Mouse (Mus musculus) cerebellum, adult 11-12 months (tissue): ENCODE measurements at regions not wholly inside any gene's neighbourhood (a gene's known extent, or its start where the extent isn't known, plus 50 kb on each side); places are given as distances from the start of the nearest gene placed in this dataset.

Source experiments
- DNase-seq: peaks from one replicate; pipeline ENCODE4 v3.0.0; 2022

DNA sequence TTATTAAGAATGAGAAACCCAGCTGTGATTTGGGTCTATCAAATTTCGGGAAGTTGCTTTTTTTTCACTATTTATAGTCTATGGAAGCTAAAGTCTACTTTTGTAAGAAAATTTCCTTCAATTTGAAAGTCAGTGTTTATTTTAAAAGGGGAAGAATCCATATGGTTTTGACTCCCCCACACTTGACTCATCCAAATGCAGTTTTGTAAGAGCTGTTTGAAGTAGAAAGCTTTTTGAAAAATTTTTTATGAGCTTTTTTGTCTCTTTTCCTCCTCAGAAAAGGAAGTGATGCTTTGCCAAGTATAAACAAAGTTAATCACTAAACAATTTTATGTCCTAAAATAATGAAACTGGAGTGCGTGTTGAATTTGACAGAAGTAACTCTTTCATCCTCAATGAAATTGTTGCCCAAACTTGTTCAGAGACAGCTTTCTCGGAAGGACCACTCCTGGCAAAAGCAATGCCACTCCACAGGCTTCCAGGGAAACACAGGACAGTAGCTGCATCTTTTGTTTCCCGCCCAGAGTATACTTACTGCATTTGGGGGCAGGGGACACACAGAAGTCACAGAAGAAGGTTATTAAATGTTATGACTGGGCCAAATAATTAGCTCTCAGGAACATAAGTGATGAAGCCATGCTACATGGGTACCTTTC, 196.4 kb upstream of the Dcn start:
- no peak for DNase-seq

DNA sequence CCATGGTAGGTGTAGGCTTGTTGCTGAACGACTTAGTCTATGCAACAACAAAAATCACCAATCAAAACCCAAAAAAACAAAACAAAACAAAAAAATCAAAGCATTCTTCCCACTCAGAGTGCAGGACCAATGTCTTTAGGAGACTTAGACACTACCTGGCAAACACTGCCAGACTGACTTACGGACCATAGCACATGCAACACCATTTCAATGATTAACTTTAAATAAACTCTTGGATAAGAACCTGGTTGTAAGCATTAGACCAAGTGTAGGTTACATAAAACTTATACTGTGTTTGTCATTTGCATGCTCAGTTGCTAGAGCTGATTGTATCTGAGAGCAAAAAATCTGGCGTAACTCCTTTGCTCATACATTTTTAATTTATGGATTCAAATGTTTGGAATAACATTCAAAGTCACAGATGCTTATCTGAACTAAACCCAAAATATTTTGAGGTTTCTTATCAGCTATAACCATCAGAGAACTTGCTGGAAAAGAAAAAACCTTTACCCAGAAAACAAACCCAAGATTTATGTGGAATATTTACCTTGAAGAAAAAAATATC, 174.5 kb upstream of the Dcn start:
- DNase-seq: no peak

DNA sequence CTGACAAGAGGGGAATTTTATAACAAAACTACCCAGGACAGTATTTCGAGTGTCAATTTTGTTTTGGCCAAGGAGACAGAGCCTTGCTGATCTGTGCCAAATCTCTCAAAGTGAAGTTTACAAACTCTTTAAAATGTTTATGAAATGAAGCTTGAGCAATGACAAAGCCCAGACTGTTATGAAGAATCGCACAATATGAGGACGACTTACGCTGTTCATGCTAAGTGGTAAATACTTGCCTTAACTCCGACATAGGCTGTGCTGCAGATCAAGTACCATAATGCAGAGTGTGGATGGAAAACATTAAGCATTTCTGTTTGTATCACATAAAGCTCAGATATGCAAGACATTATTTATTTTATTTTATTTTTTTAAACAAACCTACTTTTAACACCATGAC, 169.8 kb upstream of the Dcn start:
- no peak for DNase-seq

DNA sequence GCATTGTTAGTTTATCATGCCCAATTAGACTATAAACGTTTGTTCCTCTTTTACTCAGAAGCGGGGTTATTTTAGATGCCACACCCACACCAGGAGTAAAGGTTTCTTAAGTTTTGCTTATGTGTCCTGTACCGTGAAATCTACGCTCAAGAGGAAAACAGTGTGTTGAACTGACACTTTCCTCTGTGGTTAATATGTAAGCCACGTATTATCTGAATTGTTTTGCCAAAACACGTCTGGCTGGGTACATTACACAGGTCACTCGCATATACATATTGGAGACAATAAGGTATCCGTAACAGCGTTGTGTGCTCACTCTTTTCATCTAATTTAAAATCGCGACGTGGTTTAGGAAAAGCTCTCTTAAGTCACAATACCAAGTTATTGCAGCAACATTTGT, 166.9 kb upstream of the Dcn start:
- DNase-seq: no peak

DNA sequence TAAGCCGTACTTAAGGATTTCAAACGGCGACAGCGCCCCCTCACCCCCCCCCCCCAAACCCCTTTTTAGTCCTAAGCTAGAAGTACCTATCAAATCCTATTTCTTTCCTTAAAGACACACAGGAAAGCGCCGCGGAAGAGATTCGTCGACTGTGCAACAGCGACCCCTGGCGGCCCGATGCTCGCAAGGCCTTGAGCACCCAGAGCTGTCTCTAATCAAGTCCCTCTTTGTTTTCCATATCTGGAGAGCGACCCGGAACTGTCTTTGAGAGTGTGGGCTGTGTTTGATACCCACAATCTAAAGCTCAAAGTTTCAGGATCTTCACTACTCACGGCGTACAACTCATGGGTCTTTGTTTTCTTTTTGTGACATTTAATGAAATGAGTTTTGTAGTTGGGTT, 166.4 kb upstream of the Dcn start:
- DNase-seq: peak; percentile 94

DNA sequence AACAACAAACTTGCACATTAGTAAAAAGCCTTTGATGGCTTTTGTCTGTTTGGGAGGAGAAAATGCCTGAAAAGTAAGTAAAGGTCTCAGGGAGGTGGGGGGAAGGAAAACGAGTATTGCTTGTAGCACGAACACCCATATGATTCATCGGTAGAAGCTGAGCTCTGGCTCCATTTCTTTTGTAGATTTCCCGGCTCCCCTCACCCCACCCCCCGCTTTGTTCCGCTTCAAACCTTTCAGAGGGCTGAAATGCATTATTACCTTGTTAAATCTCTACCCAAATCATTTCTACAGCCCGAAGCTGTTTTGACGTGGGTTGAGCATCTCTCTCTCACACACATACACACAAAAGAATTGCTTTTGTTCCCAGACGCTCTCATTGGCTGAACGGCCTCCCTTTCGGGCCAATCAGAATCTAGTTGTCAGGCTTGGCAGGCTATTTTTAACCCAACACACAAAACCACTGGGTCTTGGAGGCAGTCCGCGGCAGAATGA, 166.0 kb upstream of the Dcn start:
- peak; percentile 95 for DNase-seq

DNA sequence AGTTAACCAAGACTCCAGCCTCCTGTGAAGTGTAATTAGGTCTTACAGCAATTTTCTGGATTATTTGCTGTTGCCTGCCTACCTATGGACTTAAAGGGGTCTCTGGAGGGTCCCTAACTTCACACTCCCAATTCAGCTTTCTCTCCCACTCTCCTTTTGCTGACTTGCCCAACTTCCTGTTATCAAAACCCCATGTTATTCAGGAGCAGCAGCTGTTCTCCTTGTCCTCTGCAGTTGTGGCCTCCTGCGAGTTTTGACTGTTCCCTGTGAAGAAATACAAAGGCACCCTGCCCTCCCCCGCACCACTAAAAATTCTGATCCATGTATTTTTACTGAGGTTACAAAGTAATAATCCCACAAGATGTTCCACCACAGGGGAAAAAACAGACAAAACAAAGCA, 146.8 kb upstream of the Dcn start:
- DNase-seq: no peak

DNA sequence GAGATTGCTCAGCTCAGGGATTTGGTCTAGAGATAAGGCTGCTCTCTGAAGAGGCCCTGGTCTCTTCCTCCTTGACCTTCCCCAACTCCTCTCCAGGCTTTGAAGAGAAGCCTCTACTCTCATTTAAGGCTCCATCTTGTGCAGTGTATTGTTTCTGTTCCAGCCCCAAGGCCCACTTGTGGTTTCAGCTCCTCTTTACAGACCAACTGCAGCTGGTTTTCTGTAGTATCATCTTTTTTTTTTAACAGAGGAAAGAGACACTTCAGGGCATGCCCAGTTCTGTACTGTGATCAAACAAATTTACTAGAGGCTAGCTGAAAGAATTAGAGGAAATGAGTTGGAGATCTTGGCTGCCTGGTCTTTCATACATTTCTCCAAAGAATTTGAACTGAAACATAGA, 145.4 kb upstream of the Dcn start:
- DNase-seq: no peak

DNA sequence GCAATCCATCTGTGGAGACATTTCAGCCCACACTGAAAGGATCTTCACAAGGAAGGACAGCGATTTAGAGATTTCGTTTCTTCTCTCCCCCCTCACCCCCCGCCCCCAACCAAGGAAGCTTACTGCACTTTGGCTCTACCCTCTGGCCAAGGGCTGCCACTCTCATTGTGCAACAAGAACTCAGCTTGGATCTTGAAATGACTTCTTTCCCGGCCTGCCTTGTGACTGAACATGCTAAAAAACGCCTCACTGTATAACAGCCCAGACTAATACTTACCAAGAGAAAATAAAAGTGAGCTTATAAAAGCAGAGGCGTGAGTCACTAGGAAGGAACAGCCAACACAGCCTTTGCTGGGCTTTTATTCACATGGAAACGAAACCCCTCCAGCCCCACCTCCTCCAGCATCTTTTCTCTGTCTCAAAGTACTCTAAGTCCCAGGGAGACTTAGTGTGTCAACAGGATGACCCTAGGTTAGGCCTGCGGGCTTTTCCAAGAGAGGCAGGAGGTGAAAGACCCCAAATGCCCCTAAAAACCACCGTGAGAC, 144.7 kb upstream of the Dcn start:
- DNase-seq: no peak

DNA sequence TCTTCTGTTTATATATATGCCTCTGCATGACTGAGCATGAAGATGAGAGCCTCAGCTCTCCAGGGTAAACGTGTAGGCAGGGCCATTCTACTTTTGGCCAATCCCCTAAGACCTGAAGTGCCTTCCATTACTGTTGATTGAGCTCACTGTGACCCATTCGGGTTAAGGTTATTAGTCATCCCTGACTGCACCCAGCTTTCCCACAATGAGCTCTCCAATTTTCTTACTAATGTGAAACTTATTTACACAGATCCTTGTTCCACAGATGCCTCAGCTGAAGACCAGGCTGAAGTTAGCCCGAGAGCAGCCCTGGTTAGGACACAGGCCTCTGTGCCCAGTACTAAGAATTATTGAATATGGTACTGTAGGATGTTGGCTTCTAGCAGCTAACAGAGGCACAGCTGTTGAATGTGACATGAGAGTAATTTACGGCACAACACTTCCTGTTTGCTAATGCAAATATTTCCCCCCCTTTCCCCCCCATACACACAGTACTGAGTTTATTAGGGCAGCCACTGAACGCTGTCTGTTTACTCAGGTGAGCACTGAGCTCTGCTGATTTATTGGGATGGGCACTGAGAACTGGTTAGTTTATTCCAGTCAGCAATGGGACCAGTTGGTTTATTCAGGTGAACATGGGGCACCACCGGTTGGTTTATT, 141.2 kb upstream of the Dcn start:
- no peak for DNase-seq

DNA sequence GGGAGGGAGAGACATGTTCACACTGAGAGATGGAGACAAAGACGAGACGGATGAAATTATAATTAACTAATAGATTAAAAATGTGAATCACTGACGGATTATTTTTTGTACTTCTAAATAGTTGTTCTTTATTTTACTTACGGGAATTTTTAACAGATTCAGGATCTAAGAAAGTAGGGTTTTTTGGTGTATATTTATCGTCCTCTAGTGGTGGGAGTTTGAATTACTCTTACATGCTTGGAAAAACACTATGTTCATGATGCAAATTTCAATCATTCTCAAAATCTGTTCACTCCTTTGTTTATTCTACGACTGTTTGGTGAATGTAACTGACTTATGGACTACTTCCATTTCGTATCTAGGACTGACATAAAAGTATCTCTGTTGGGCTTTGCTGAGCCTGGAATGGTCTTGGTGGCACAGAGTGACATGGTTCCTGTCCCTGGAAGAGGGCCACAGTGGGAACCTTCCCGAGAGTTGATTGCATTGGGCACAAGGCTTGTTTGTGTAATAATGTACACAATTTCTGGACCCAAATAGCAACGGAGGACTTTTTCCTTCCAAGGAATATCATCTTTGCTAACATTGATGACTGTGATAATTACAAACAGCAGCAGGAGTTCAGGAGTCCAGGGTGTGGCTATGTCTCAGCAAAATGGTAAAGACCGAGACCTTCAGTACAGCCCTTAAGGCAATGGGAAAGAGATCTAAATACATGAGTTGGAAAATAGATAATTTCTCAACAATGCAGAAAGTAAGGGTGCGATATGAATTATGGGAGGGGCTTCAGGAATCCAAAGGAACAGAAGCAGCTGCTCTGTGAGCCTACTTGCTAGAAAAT, 139.3 kb upstream of the Dcn start:
- no peak for DNase-seq

DNA sequence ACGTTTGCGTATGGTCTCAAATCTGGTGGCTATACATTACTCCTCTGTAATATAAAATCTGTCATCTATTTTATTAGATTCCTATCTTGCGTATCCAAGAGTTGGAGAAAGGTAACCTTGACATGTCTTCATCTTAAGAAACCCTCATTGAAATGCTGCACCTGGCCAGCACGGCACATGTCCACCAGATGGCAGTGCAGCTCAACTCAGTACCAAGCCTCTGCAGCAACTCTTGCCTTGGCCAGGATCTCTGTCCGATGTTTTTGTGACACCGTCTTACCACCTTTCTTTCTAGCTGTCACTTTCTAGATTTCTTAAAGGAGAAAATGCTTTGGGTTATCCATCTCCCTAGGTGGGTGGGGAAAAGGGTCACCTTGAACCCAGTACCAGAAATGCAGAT, 134.1 kb upstream of the Dcn start:
- peak; percentile 65 for DNase-seq

DNA sequence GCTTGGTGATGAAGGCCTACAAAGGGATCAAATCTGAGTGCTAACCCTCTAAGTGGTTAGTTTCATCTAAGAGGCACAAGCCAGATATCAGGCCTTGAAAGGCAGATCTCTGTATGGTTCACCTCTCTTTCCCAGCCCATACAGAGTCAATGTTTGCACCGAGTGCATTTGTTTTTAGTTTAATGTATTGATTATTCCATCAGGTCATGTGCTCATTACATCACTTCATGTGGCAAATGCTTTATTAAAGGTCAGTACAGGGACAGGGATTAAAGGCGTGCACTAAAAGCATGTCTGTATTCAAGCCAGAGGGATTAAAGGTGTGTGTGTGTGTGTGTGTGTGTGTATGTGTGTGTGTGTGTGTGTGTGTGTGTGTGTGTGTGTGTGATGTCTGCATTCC, 132.5 kb upstream of the Dcn start:
- no peak for DNase-seq

DNA sequence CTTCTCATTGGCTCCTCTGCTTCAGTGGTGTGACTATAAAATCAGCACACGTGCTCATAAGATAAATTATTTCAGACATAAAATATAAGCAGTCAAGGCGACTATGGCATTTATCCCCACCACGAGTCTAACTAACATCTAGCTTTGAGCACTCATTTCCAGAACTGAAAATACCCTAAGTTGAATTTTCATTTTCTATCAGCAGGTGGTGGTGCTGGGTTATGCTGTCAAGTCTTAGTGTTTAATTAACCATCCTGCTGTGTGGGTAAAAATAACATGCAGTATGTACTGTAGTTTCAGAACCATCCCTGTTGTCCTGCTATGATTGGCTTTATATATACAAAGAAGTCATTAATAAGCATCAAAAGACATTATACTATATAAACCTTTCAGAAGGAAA, 110.8 kb upstream of the Dcn start:
- DNase-seq: no peak

DNA sequence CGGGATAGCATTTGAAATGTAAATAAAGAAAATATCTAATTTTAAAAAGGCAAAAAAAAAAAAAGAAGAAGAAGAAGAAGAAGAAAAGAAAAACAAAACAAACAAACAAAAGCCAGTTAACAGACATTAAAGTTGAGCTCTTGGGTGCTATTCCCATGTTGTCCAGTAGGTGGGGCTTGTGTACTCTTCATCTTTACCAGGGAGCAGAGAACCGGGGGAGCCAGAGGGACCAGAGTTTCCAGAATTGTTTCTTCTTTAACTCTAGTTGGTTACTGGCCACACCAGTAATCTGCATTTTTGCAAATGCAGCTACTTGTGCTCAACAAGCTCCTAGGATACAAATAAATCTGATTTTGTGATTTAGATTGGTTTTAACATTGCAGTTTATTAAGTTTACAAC, 103.6 kb upstream of the Dcn start:
- peak; percentile 6 for DNase-seq

DNA sequence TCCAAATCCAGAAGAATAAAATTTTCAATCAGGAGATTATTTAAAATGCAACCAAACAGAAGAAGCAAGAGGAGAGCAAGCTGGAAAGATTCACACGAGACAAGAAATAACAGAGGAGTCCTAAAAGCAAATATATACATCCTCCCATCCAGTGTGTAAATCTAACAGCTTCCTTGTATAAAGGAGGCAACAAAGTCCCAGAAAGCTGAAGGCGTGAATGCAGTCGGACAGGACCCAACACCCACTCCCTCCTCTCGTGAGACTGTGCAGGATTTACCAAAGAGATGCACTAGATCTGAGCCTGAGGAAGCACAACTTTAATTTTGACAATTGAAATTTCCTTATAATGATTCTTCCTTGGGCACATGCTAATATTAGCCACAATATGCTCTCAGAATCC, 103.0 kb upstream of the Dcn start:
- no peak for DNase-seq

DNA sequence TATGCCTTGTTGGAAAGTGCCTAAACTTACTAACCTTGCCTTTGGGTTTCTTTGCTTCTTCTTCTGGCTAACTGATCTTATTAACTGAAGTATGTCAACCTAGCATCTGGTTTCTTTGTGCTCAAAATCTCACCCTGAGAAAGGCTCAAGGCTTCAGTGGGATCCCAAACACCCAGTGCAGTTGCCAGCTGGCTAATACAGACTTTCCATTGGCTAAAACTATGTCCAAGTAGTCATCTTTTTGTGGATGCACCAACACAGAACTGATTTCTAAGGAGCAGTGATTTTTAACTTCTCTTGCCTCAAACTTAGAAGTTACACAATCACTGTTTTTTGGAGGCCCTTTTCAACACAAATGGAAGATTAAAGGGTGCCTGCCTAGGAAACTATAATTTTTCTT, 97.8 kb upstream of the Dcn start:
- no peak for DNase-seq

DNA sequence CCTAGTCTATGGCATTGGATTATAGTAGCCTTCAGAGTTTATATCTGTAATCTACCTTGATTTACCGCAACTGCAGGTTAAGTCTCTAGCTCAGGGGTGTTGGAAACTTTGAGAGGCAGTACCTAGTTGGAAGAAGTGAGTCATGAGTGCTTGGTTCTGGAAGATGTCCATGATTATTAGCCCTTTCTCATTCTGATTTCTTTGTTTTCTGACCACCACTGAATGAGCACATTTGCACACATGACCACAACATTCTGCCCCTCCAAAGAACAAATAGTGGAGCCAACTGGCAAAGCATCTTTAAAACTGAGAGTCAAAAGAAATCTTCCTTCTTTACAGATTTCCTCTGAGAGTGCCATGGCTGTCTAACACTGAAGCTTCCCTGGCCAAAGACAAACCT, 95.5 kb upstream of the Dcn start:
- no peak for DNase-seq

DNA sequence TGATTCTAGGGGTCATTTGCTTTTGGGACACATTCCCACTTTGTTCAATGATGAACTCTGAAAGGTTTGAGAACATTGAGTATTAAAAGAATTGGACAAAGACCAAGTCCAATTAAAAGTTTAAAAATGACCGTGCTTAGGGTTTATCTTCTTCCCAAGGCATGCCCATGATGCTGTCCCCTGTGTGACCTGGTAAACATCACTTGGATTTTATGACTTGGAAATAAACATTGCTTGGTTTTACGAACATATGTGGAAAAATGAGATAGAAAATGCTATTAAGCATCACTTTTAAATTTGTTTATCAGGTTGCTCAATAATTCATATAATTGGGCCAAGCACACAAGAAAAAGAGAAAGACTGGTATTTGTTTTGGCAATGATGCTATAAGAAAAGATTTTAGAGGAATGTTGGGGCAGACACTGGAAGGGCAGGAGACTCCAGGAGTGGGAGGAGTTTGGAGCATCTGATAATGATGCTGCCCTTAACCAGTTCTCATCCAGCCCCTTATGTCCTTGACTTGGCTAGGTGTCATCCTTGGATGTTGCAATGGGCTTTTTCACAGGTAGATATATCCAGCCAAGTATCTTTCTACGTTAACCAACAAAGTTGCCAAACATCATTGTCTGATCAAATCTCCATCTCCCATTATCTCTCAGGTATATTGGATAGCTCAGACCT, 92.1 kb upstream of the Dcn start:
- no peak for DNase-seq

DNA sequence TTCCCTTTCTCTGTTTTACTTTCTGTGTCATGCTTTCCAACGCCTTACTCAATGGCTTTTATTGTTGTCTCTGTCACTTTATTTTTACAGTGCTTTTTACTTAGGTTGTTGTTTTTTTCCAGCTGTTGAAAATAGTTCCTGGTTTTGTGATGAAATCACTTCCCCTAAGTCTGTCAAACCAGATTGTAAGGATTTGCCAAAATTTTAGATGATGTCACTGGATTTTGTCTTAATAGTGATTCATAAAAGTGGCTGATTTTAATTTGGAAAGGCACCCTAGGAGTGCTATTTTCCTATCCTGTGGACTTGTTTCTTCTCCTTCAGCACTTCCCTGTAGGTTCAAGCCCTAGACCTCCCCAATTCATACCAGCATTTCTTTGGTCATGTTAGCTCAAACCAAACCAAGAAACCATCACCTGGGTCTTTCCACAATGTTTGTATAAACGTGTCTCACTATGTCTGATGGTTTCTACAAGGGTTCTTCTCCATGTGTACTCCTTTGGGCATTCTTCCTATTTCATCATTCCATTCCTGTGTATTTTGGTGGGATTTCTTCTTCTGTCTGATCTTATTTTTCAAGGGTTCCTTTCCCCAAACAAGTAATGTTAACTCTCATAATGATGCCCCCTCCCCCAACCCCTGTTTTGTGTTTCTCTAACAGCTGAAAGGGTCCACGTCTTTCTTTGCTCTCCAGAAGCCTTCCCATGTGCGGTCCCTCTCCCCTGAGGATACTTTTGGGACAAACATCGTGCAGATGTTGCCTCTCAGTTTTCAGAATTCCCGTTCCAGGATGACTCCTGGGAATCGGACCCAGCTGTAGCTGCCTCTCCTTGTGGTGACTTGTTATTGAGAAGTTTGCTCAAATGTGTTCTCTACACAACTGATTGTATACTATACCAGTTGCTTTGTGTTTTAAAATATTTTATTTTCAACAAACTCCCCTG, 89.5 kb upstream of the Dcn start:
- DNase-seq: no peak

DNA sequence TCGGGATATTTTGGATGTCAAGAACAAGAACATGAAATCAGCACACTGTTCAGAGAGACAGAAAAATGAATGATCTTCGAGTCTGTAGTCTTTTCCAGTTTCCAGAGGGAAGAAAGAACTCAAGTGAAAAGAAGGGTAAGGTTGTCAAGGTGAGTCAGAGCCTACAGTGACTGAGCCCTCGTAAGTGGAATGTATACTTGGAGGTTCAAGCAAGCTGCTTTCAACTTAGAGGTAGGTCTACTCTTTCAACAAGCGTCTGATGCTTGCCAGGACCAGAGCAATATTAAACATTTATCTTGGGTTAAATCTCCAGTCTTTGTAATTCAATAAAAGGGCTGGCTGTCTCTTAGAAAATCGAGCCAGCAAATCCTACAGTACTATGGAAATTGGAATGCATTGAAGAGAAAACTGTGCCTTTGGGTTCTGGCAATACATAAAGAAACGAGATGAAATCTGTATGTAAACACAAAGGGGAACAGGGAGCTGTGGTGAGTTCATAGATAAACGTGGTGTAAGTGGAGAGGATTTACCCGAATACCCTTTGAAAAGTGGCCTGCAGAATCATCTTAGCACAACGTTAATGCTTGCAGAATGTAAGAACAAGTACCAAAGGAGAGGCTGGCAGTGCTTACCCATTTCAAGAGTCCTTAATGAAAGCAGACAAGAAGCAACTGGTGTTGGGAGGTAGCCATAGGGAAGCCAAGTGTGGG, 82.2 kb upstream of the Dcn start:
- DNase-seq: no peak
